Mouse (Mus musculus) MEL (cell line): ENCODE data around the gene St7.

Experiments
- EP300 ChIP-seq, 2 experiments: IDR thresholded peaks; 2 replicates each; pipeline ENCODE4 v1.6.1; 2011; ENCODE audit warnings: improper control_type of control experiment in 2 of 2, low read length in 2 of 2, low read depth in 1 of 2, mild to moderate bottlenecking in 1 of 2
- JUND ChIP-seq: IDR thresholded peaks from 2 replicates; pipeline ENCODE4 v1.6.1; 2011; ENCODE audit warnings: low read depth, mild to moderate bottlenecking, improper control_type of control experiment, low read length
- TAL1 ChIP-seq: IDR thresholded peaks from 2 replicates; pipeline ENCODE4 v1.6.1; 2012; ENCODE audit warnings: mild to moderate bottlenecking, inconsistent platforms, low read length, moderate library complexity, mixed read lengths

GRCm38 (mm10) chr6:17853587-17854274 is 161.0 kb downstream of the St7 start:
- TF ChIP-seq EP300 (IDR thresholded peaks at IDR 0.05; ENCODE audit: low read depth in 1 of 2, low read length in 2 of 2) (no peak), TAL1 (no peak), JUND (no peak)
